Mouse (Mus musculus): ENCODE measurements at regions not wholly inside any gene's neighbourhood (a gene's known extent, or its start where the extent isn't known, plus 50 kb on each side); places are given as distances from the start of the nearest gene placed in this dataset.

GRCm38 (mm10) chr3:58335277-58335676, 79.2 kb upstream of the Tsc22d2 start:
- TF ChIP-seq CEBPB (IDR thresholded peaks at IDR 0.05; ENCODE audit: insufficient read depth, poor library complexity, severe bottlenecking): no peak
- TF ChIP-seq USF1 (IDR thresholded peaks at IDR 0.05; ENCODE audit: low read depth): no peak
- no peak for TF ChIP-seq SRF (IDR thresholded peaks at IDR 0.05; ENCODE audit: control insufficient read depth, insufficient read length, low read depth)
- TF ChIP-seq POLR2A (IDR thresholded peaks at IDR 0.05; ENCODE audit: insufficient read length, low read depth): no peak
- TF ChIP-seq MAX (IDR thresholded peaks at IDR 0.05; ENCODE audit: low read depth): no peak
- TF ChIP-seq E2F4 (IDR thresholded peaks at IDR 0.05; ENCODE audit: insufficient read depth): no peak
- TF ChIP-seq MYOG (IDR thresholded peaks at IDR 0.05; ENCODE audit: control insufficient read depth in 1 of 3, insufficient read depth in 1 of 3, insufficient read length in 2 of 3, low read depth in 2 of 3): no peak
- no peak for TF ChIP-seq TCF12 (IDR thresholded peaks at IDR 0.05; ENCODE audit: insufficient read depth, poor library complexity, severe bottlenecking)
- H3ac ChIP-seq (ENCODE audit: control insufficient read depth, insufficient read length): no peak overlapping the region
- H3K4me3 ChIP-seq: no peak overlapping the region
- H3K4me2 ChIP-seq (ENCODE audit: low read depth): no peak overlapping the region
- H3K79me2 ChIP-seq (ENCODE audit: control insufficient read depth, insufficient read depth): no peaks in the 10 kb centered on the region
- no peaks in the 10 kb centered on the region for H3K27me3 ChIP-seq (ENCODE audit: control insufficient read depth, insufficient read depth, insufficient read length)
- H3K36me3 ChIP-seq (ENCODE audit: control insufficient read depth, insufficient read depth): no peaks in the 10 kb centered on the region

GRCm38 (mm10) chr3:58336135-58336534, 78.4 kb upstream of the Tsc22d2 start:
- Histone ChIP-seq H3K36me3 (ENCODE audit: control insufficient read depth, insufficient read depth) (no peaks in the 10 kb centered on the region), H3K4me2 (ENCODE audit: low read depth) (no peak overlapping the region), H3K79me2 (ENCODE audit: control insufficient read depth, insufficient read depth) (no peaks in the 10 kb centered on the region), H3ac (ENCODE audit: control insufficient read depth, insufficient read length) (no peak overlapping the region), H3K27me3 (ENCODE audit: control insufficient read depth, insufficient read depth, insufficient read length) (no peaks in the 10 kb centered on the region), H3K4me3 (no peak overlapping the region)
- TF ChIP-seq TCF12 (IDR thresholded peaks at IDR 0.05; ENCODE audit: insufficient read depth, poor library complexity, severe bottlenecking) (no peak), MYOD1 (IDR thresholded peaks at IDR 0.05; ENCODE audit: control insufficient read depth in 1 of 3, insufficient read length in 2 of 3, low read depth in 2 of 3) (no peak)

- no peak for TF ChIP-seq TCF12 (IDR thresholded peaks at IDR 0.05; ENCODE audit: insufficient read depth, poor library complexity, severe bottlenecking)
- no peak for TF ChIP-seq MYOD1 (IDR thresholded peaks at IDR 0.05; ENCODE audit: control insufficient read depth in 1 of 3, insufficient read length in 2 of 3, low read depth in 2 of 3)
- no peak for TF ChIP-seq POLR2A (IDR thresholded peaks at IDR 0.05; ENCODE audit: insufficient read length, low read depth)
- TF ChIP-seq TCF3 (IDR thresholded peaks at IDR 0.05; ENCODE audit: insufficient read length, low read depth): no peak
- TF ChIP-seq USF1 (IDR thresholded peaks at IDR 0.05; ENCODE audit: low read depth): no peak
- no peak for TF ChIP-seq MAX (IDR thresholded peaks at IDR 0.05; ENCODE audit: low read depth)
- no peak for TF ChIP-seq POLR2AphosphoS2 (IDR thresholded peaks at IDR 0.05; ENCODE audit: insufficient read length, low read depth)
- TF ChIP-seq REST (IDR thresholded peaks at IDR 0.05; ENCODE audit: insufficient read depth, insufficient read length): no peak
- no peak for TF ChIP-seq CEBPB (IDR thresholded peaks at IDR 0.05; ENCODE audit: insufficient read depth, poor library complexity, severe bottlenecking)
- no peak for TF ChIP-seq SRF (IDR thresholded peaks at IDR 0.05; ENCODE audit: control insufficient read depth, insufficient read length, low read depth)
- no peak for TF ChIP-seq MYOG (IDR thresholded peaks at IDR 0.05; ENCODE audit: control insufficient read depth in 1 of 3, insufficient read depth in 1 of 3, insufficient read length in 2 of 3, low read depth in 2 of 3)
- no peak for TF ChIP-seq E2F4 (IDR thresholded peaks at IDR 0.05; ENCODE audit: insufficient read depth)
- Histone ChIP-seq H3K4me3 (no peak overlapping the region), H3K27me3 (ENCODE audit: control insufficient read depth, insufficient read depth, insufficient read length) (no peaks in the 10 kb centered on the region), H3K79me2 (ENCODE audit: control insufficient read depth, insufficient read depth) (no peaks in the 10 kb centered on the region), H3ac (ENCODE audit: control insufficient read depth, insufficient read length) (no peak overlapping the region), H3K36me3 (ENCODE audit: control insufficient read depth, insufficient read depth) (no peaks in the 10 kb centered on the region), H3K4me2 (ENCODE audit: low read depth) (no peak overlapping the region)
These were observed 77.9 kb upstream of the Tsc22d2 start for GRCm38 (mm10) chr3:58336590-58336989.

- no peaks in the 10 kb centered on the region for H3K36me3 ChIP-seq (ENCODE audit: control insufficient read depth, insufficient read depth)
- H3K4me2 ChIP-seq (ENCODE audit: low read depth): no peak overlapping the region
- no peak overlapping the region for H3ac ChIP-seq (ENCODE audit: control insufficient read depth, insufficient read length)
- H3K79me2 ChIP-seq (ENCODE audit: control insufficient read depth, insufficient read depth): no peaks in the 10 kb centered on the region
- no peaks in the 10 kb centered on the region for H3K27me3 ChIP-seq (ENCODE audit: control insufficient read depth, insufficient read depth, insufficient read length)
- TF ChIP-seq USF1 (IDR thresholded peaks at IDR 0.05; ENCODE audit: low read depth) (no peak), MYOD1 (IDR thresholded peaks at IDR 0.05; ENCODE audit: control insufficient read depth in 1 of 3, insufficient read length in 2 of 3, low read depth in 2 of 3) (no peak), TCF12 (IDR thresholded peaks at IDR 0.05; ENCODE audit: insufficient read depth, poor library complexity, severe bottlenecking) (no peak), E2F4 (IDR thresholded peaks at IDR 0.05; ENCODE audit: insufficient read depth) (no peak)
- H3K4me3 ChIP-seq: no peak overlapping the region
These were observed 75.5 kb upstream of the Tsc22d2 start for GRCm38 (mm10) chr3:58338976-58339375.

DNA sequence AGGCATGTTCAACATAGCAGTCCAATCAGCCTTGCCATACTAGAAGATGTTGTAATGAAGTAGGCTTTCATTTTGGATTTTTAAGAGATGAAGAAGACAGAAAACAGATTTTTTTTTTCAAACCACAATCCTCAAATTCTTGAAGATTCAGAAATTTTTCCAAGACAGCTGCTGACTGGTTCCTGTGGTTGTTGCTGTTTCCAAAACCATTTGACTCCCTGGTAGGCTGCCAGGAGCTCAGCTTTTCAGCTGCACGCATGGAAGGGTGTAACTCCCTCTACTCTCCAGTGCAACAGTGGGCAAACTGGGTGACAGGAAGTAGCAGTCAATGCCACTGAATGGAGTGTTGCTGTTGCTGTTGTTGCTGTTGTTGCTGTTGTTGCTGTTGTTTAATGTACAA, 72.4 kb upstream of the Tsc22d2 start:
- H3K4me3 ChIP-seq: no peak overlapping the region
- H3ac ChIP-seq (ENCODE audit: control insufficient read depth, insufficient read length): no peak overlapping the region
- no peaks in the 10 kb centered on the region for H3K27me3 ChIP-seq (ENCODE audit: control insufficient read depth, insufficient read depth, insufficient read length)
- no peak overlapping the region for H3K4me2 ChIP-seq (ENCODE audit: low read depth)
- H3K79me2 ChIP-seq (ENCODE audit: control insufficient read depth, insufficient read depth): no peaks in the 10 kb centered on the region
- TF ChIP-seq MYOG (IDR thresholded peaks at IDR 0.05; ENCODE audit: control insufficient read depth in 1 of 3, insufficient read depth in 1 of 3, insufficient read length in 2 of 3, low read depth in 2 of 3) (peak in 2 of 3 experiments; percentile 22 to 71), REST (IDR thresholded peaks at IDR 0.05; ENCODE audit: insufficient read depth, insufficient read length) (no peak), SRF (IDR thresholded peaks at IDR 0.05; ENCODE audit: control insufficient read depth, insufficient read length, low read depth) (no peak), POLR2AphosphoS2 (IDR thresholded peaks at IDR 0.05; ENCODE audit: insufficient read length, low read depth) (no peak), TCF3 (IDR thresholded peaks at IDR 0.05; ENCODE audit: insufficient read length, low read depth) (no peak), MYOD1 (IDR thresholded peaks at IDR 0.05; ENCODE audit: control insufficient read depth in 1 of 3, insufficient read length in 2 of 3, low read depth in 2 of 3) (peak in 1 of 3 experiments; percentile 61), USF1 (IDR thresholded peaks at IDR 0.05; ENCODE audit: low read depth) (no peak), MAX (IDR thresholded peaks at IDR 0.05; ENCODE audit: low read depth) (no peak), TCF12 (IDR thresholded peaks at IDR 0.05; ENCODE audit: insufficient read depth, poor library complexity, severe bottlenecking) (peak; percentile 3), CEBPB (IDR thresholded peaks at IDR 0.05; ENCODE audit: insufficient read depth, poor library complexity, severe bottlenecking) (no peak), POLR2A (IDR thresholded peaks at IDR 0.05; ENCODE audit: insufficient read length, low read depth) (no peak), E2F4 (IDR thresholded peaks at IDR 0.05; ENCODE audit: insufficient read depth) (no peak)
- H3K36me3 ChIP-seq (ENCODE audit: control insufficient read depth, insufficient read depth): no peaks in the 10 kb centered on the region
